Mouse (Mus musculus): ENCODE measurements around the gene Osbpl6. TPM values are rescaled to one million over a fixed set of nuclear protein-coding genes. Genes with fewer than 3 reads are reported as not detected.
A peak's percentile ranks its signal among the peaks of the same experiment; 100 is the strongest.

The Osbpl6 gene
- polyA plus RNA-seq, 1 experiment: 35.1 TPM

GRCm38 (mm10) chr2:76585090-76585489 is 178.8 kb downstream of the Osbpl6 start:
- WGBS: 89% methylated on average over 13 of the region's 13 CpGs
- no peak; the same call in 1 of the 2 replicates for TF ChIP-seq CTCF (conservative IDR thresholded peaks at IDR 0.05; ENCODE audit: insufficient read depth, insufficient read length, low read depth, low read length)
- no peak for TF ChIP-seq POLR2A (IDR thresholded peaks at IDR 0.05; ENCODE audit: low read depth, low read length)

GRCm38 (mm10) chr2:76586906-76587305 is 180.6 kb downstream of the Osbpl6 start:
- Histone ChIP-seq H3K27ac (ENCODE audit: insufficient read depth, low read depth, low read length) (no peak overlapping the region), H3K27me3 (replicated peaks; ENCODE audit: control insufficient read depth, insufficient read depth, low read length) (no peaks in the 10 kb centered on the region), H3K4me3 (ENCODE audit: insufficient read depth, low read depth, low read length) (no peak overlapping the region), H3K4me1 (ENCODE audit: control insufficient read depth, insufficient read depth, low read length) (no peaks in the 10 kb centered on the region), H3K36me3 (ENCODE audit: control insufficient read depth, insufficient read depth, low read length) (peaks cover 3% of the 10 kb centered on the region)
- WGBS: 90% methylated on average over 10 of the region's 10 CpGs
- no peak for DNase-seq
- TF ChIP-seq POLR2A (IDR thresholded peaks at IDR 0.05; ENCODE audit: low read depth, low read length) (no peak), CTCF (conservative IDR thresholded peaks at IDR 0.05; ENCODE audit: insufficient read depth, insufficient read length, low read depth, low read length) (no peak)

More at GRCm38 (mm10) chr2:76585090-76585489, 178.8 kb downstream of the Osbpl6 start:
- Histone ChIP-seq H3K27ac (ENCODE audit: insufficient read depth, low read depth, low read length) (no peak overlapping the region), H3K4me3 (ENCODE audit: insufficient read depth, low read depth, low read length) (no peak overlapping the region), H3K27me3 (replicated peaks; ENCODE audit: control insufficient read depth, insufficient read depth, low read length) (no peaks in the 10 kb centered on the region), H3K36me3 (ENCODE audit: control insufficient read depth, insufficient read depth, low read length) (peaks cover 3% of the 10 kb centered on the region), H3K4me1 (ENCODE audit: control insufficient read depth, insufficient read depth, low read length) (no peaks in the 10 kb centered on the region)
- DNase-seq: no peak

- Histone ChIP-seq H3K4me3 (ENCODE audit: insufficient read depth, low read depth, low read length) (no peak overlapping the region), H3K27me3 (replicated peaks; ENCODE audit: control insufficient read depth, insufficient read depth, low read length) (no peaks in the 10 kb centered on the region), H3K36me3 (ENCODE audit: control insufficient read depth, insufficient read depth, low read length) (peaks cover 3% of the 10 kb centered on the region; the same call in 1 of the 2 replicates), H3K4me1 (ENCODE audit: control insufficient read depth, insufficient read depth, low read length) (no peaks in the 10 kb centered on the region), H3K27ac (ENCODE audit: insufficient read depth, low read depth, low read length) (no peak overlapping the region)
- TF ChIP-seq POLR2A (IDR thresholded peaks at IDR 0.05; ENCODE audit: low read depth, low read length) (no peak), CTCF (conservative IDR thresholded peaks at IDR 0.05; ENCODE audit: insufficient read depth, insufficient read length, low read depth, low read length) (no peak)
- no peak for DNase-seq
- 86% methylated on average over 7 of the region's 7 CpGs for WGBS
These were observed 183.9 kb downstream of the Osbpl6 start for GRCm38 (mm10) chr2:76590221-76590620.

- H3K27me3 ChIP-seq (replicated peaks; ENCODE audit: control insufficient read depth, insufficient read depth, low read length): no peaks in the 10 kb centered on the region
- 47% methylated on average over 3 of the region's 3 CpGs for WGBS
- peak; percentile 31 for DNase-seq
- H3K27ac ChIP-seq (ENCODE audit: insufficient read depth, low read depth, low read length): no peak overlapping the region
- no peak overlapping the region for H3K4me3 ChIP-seq (ENCODE audit: insufficient read depth, low read depth, low read length)
- TF ChIP-seq POLR2A (IDR thresholded peaks at IDR 0.05; ENCODE audit: low read depth, low read length) (no peak), CTCF (conservative IDR thresholded peaks at IDR 0.05; ENCODE audit: insufficient read depth, insufficient read length, low read depth, low read length) (no peak)
- H3K4me1 ChIP-seq (ENCODE audit: control insufficient read depth, insufficient read depth, low read length): no peaks in the 10 kb centered on the region
- peaks cover 3% of the 10 kb centered on the region; the same call in 1 of the 2 replicates for H3K36me3 ChIP-seq (ENCODE audit: control insufficient read depth, insufficient read depth, low read length)
These were observed 186.2 kb downstream of the Osbpl6 start for GRCm38 (mm10) chr2:76592401-76592924.

GRCm38 (mm10) chr2:76597521-76597920 is 191.2 kb downstream of the Osbpl6 start:
- Histone ChIP-seq H3K4me3 (ENCODE audit: insufficient read depth, low read depth, low read length) (no peak overlapping the region), H3K27me3 (replicated peaks; ENCODE audit: control insufficient read depth, insufficient read depth, low read length) (no peaks in the 10 kb centered on the region), H3K4me1 (ENCODE audit: control insufficient read depth, insufficient read depth, low read length) (no peaks in the 10 kb centered on the region), H3K27ac (ENCODE audit: insufficient read depth, low read depth, low read length) (no peak overlapping the region), H3K36me3 (ENCODE audit: control insufficient read depth, insufficient read depth, low read length) (peaks cover 1% of the 10 kb centered on the region; the same call in 1 of the 2 replicates)
- TF ChIP-seq CTCF (conservative IDR thresholded peaks at IDR 0.05; ENCODE audit: insufficient read depth, insufficient read length, low read depth, low read length): no peak
- TF ChIP-seq POLR2A (IDR thresholded peaks at IDR 0.05; ENCODE audit: low read depth, low read length): no peak
- WGBS: 83% methylated on average over 11 of the region's 11 CpGs
- no peak for DNase-seq

GRCm38 (mm10) chr2:76599214-76599613 is 192.9 kb downstream of the Osbpl6 start:
- Histone ChIP-seq H3K27ac (ENCODE audit: insufficient read depth, low read depth, low read length) (no peak overlapping the region), H3K4me1 (ENCODE audit: control insufficient read depth, insufficient read depth, low read length) (no peaks in the 10 kb centered on the region), H3K4me3 (ENCODE audit: insufficient read depth, low read depth, low read length) (no peak overlapping the region), H3K27me3 (replicated peaks; ENCODE audit: control insufficient read depth, insufficient read depth, low read length) (no peaks in the 10 kb centered on the region), H3K36me3 (ENCODE audit: control insufficient read depth, insufficient read depth, low read length) (no peaks in the 10 kb centered on the region; the same call in 1 of the 2 replicates)
- no peak for DNase-seq
- TF ChIP-seq CTCF (conservative IDR thresholded peaks at IDR 0.05; ENCODE audit: insufficient read depth, insufficient read length, low read depth, low read length): peak; percentile 39
- TF ChIP-seq POLR2A (IDR thresholded peaks at IDR 0.05; ENCODE audit: low read depth, low read length): no peak
- WGBS: 69% methylated on average over 5 of the region's 5 CpGs

GRCm38 (mm10) chr2:76602256-76602655 is 195.9 kb downstream of the Osbpl6 start:
- whole genome bisulfite sequencing: 97% methylated on average over 1 of the region's 1 CpGs
- no peak overlapping the region for H3K4me3 ChIP-seq (ENCODE audit: insufficient read depth, low read depth, low read length)
- no peak for TF ChIP-seq CTCF (conservative IDR thresholded peaks at IDR 0.05; ENCODE audit: insufficient read depth, insufficient read length, low read depth, low read length)
- TF ChIP-seq POLR2A (IDR thresholded peaks at IDR 0.05; ENCODE audit: low read depth, low read length): no peak
- H3K4me1 ChIP-seq (ENCODE audit: control insufficient read depth, insufficient read depth, low read length): no peaks in the 10 kb centered on the region
- H3K27me3 ChIP-seq (replicated peaks; ENCODE audit: control insufficient read depth, insufficient read depth, low read length): no peaks in the 10 kb centered on the region
- H3K36me3 ChIP-seq (ENCODE audit: control insufficient read depth, insufficient read depth, low read length): no peaks in the 10 kb centered on the region
- no peak overlapping the region for H3K27ac ChIP-seq (ENCODE audit: insufficient read depth, low read depth, low read length)
- DNase-seq: no peak

Data from kidney, adult 2 months (tissue).